Mouse (Mus musculus) cerebellum, adult 2 months (tissue): ENCODE measurements at regions not wholly inside any gene's neighbourhood (a gene's known extent, or its start where the extent isn't known, plus 50 kb on each side); places are given as distances from the start of the nearest gene placed in this dataset.

Experiments used
- CTCF ChIP-seq: fragments of 200-500 bp; IDR thresholded peaks from 2 replicates; pipeline ENCODE4 v1.5.1; 2011; ENCODE audit warnings: low read depth, mild to moderate bottlenecking, control low read depth, low read length, moderate library complexity, borderline replicate concordance; ENCODE audit not compliant: insufficient read depth
- POLR2A ChIP-seq: fragments of 200-500 bp; IDR thresholded peaks from 2 replicates; pipeline ENCODE4 v1.6.1; 2011; ENCODE audit warnings: low read length, control low read depth, borderline replicate concordance; ENCODE audit not compliant: insufficient read depth

GRCm38 (mm10) chr8:48927135-48927534 is 83.4 kb upstream of the Tenm3 start:
- TF ChIP-seq CTCF (no peak), POLR2A (no peak)
